Mouse (Mus musculus) thymus, adult 2 months (tissue): ENCODE data around the gene Bcl11b.

Experiments
- CTCF ChIP-seq: fragments of 200-500 bp; IDR thresholded peaks from 2 replicates; pipeline ENCODE4 v1.5.1; 2012; ENCODE audit warnings: mild to moderate bottlenecking, control low read depth, low read length, moderate library complexity, borderline replicate concordance; ENCODE audit not compliant: control insufficient read depth, poor library complexity, insufficient read depth; ENCODE audit errors: extremely low read depth
- POLR2A ChIP-seq: fragments of 200-500 bp; IDR thresholded peaks from 2 replicates; pipeline ENCODE4 v1.6.1; 2012; ENCODE audit warnings: mild to moderate bottlenecking, low read length, control low read depth, moderate library complexity; ENCODE audit not compliant: control insufficient read depth, poor library complexity, insufficient read depth; ENCODE audit errors: extremely low read depth

DNA sequence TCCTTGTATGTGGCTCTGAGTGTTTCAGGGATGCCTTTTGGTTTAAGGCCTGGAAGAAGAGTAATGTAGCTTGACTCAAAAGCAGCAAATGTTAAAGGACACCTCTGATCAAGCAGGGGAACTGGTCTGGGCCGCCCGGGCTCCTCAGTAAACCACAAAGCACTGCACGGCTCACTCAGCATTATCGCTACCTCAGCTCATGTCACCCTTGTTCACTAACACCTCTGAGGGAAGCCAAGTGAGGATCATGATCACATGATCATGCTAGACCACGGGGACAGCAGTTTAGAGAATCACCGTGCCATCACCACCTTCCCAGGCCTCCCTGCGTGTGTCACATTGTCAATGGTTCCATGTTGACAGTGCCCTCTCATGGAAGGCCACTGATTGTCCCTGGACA is 81.8 kb downstream of the Bcl11b start:
- no peak for TF ChIP-seq POLR2A
- no peak for TF ChIP-seq CTCF
